Mouse (Mus musculus): Measurements from ENCODE around the gene Ccdc92b. TPM values are rescaled to one million over a fixed set of nuclear protein-coding genes. Genes with fewer than 3 reads are reported as not detected.
A peak's percentile ranks its signal among the peaks of the same experiment; 100 is the strongest.

The Ccdc92b gene
- polyA plus RNA-seq, 1 experiment from 2014 or later = 3.2 TPM

GRCm38 (mm10) chr11:74589401-74590238 is 29.8 kb upstream of the Ccdc92b start:
- WGBS = 3% methylated on average over 66 of the region's 66 CpGs
- peak; percentile 85 for ATAC-seq (ENCODE audit: low FRiP score)
- peak overlapping the region; percentile 63 for H3K27ac ChIP-seq
- peaks cover 63% of the 10 kb centered on the region for H3K27me3 ChIP-seq
- H3K4me1 ChIP-seq = peaks cover 7% of the 10 kb centered on the region; the same call in 1 of the 2 replicates
- H3K9me3 ChIP-seq (replicated peaks) = no peaks in the 10 kb centered on the region
- peak overlapping the region; percentile 48 for H3K4me3 ChIP-seq
- H3K9ac ChIP-seq = peak overlapping the region; percentile 68
- peak overlapping the region; percentile 68 for H3K4me2 ChIP-seq (replicated peaks)
- no peaks in the 10 kb centered on the region for H3K36me3 ChIP-seq

- H3K9me3 ChIP-seq (replicated peaks) = no peaks in the 10 kb centered on the region
- 1% methylated on average over 25 of the region's 25 CpGs for WGBS
- H3K4me2 ChIP-seq (replicated peaks) = peak overlapping the region; percentile 68
- peak overlapping the region; percentile 48 for H3K4me3 ChIP-seq
- no peaks in the 10 kb centered on the region for H3K36me3 ChIP-seq
- H3K9ac ChIP-seq = peak overlapping the region; percentile 68
- peak; percentile 56 for ATAC-seq (ENCODE audit: low FRiP score)
- peaks cover 7% of the 10 kb centered on the region; the same call in 1 of the 2 replicates for H3K4me1 ChIP-seq
- H3K27ac ChIP-seq = peak overlapping the region; percentile 63
- H3K27me3 ChIP-seq = peaks cover 63% of the 10 kb centered on the region
Observed at GRCm38 (mm10) chr11:74590239-74590596, 29.2 kb upstream of the Ccdc92b start.

- H3K4me3 ChIP-seq = peak overlapping the region; percentile 48
- no peak for ATAC-seq (ENCODE audit: low FRiP score)
- no peaks in the 10 kb centered on the region for H3K9me3 ChIP-seq (replicated peaks)
- peak overlapping the region; percentile 63; the same call in 1 of the 2 replicates for H3K27ac ChIP-seq
- WGBS = 33% methylated on average over 13 of the region's 13 CpGs
- H3K36me3 ChIP-seq = no peaks in the 10 kb centered on the region
- peak overlapping the region; percentile 68 for H3K4me2 ChIP-seq (replicated peaks)
- H3K4me1 ChIP-seq = peaks cover 7% of the 10 kb centered on the region; the same call in 1 of the 2 replicates
- peaks cover 63% of the 10 kb centered on the region for H3K27me3 ChIP-seq
- peak overlapping the region; percentile 68; the same call in 1 of the 2 replicates for H3K9ac ChIP-seq
Observed at GRCm38 (mm10) chr11:74590691-74591090, 28.7 kb upstream of the Ccdc92b start.

GRCm38 (mm10) chr11:74592246-74592645 is 27.2 kb upstream of the Ccdc92b start:
- Histone ChIP-seq H3K27ac (no peak overlapping the region), H3K4me2 (replicated peaks) (no peak overlapping the region), H3K4me1 (0 out of 2 replicates have a peak, but pooled peaks cover 5% of the 10 kb centered on the region), H3K9ac (no peak overlapping the region), H3K4me3 (no peak overlapping the region), H3K27me3 (peaks cover 54% of the 10 kb centered on the region), H3K36me3 (no peaks in the 10 kb centered on the region), H3K9me3 (replicated peaks) (no peaks in the 10 kb centered on the region)
- no peak for ATAC-seq (ENCODE audit: low FRiP score)
- 83% methylated on average over 3 of the region's 3 CpGs for WGBS

- Histone ChIP-seq H3K9me3 (replicated peaks) (0 out of 2 replicates have a peak, but pooled peaks cover 3% of the 10 kb centered on the region), H3K9ac (no peak overlapping the region), H3K4me3 (no peak overlapping the region), H3K27ac (no peak overlapping the region), H3K4me1 (no peaks in the 10 kb centered on the region), H3K36me3 (no peaks in the 10 kb centered on the region), H3K4me2 (replicated peaks) (no peak overlapping the region), H3K27me3 (peaks cover 6% of the 10 kb centered on the region; the same call in 1 of the 2 replicates)
- WGBS = 72% methylated on average over 4 of the region's 4 CpGs
- ATAC-seq (ENCODE audit: low FRiP score) = no peak
Observed at GRCm38 (mm10) chr11:74597283-74597989, 22.0 kb upstream of the Ccdc92b start.

- H3K4me3 ChIP-seq = no peak overlapping the region
- no peak for ATAC-seq (ENCODE audit: low FRiP score)
- H3K4me2 ChIP-seq (replicated peaks) = no peak overlapping the region
- H3K9me3 ChIP-seq (replicated peaks) = 0 out of 2 replicates have a peak, but pooled peaks cover 3% of the 10 kb centered on the region
- peaks cover 1% of the 10 kb centered on the region; the same call in 1 of the 2 replicates for H3K27me3 ChIP-seq
- H3K27ac ChIP-seq = no peak overlapping the region
- H3K9ac ChIP-seq = no peak overlapping the region
- H3K4me1 ChIP-seq = no peaks in the 10 kb centered on the region
- no peaks in the 10 kb centered on the region for H3K36me3 ChIP-seq
Observed at GRCm38 (mm10) chr11:74597990-74598337, 21.4 kb upstream of the Ccdc92b start.

GRCm38 (mm10) chr11:74602286-74602685 is 17.1 kb upstream of the Ccdc92b start:
- 0 out of 2 replicates have a peak, but pooled peaks cover 2% of the 10 kb centered on the region for H3K27me3 ChIP-seq
- no peak overlapping the region for H3K27ac ChIP-seq
- ATAC-seq (ENCODE audit: low FRiP score) = no peak
- H3K36me3 ChIP-seq = no peaks in the 10 kb centered on the region
- no peak overlapping the region for H3K4me3 ChIP-seq
- no peak overlapping the region for H3K9ac ChIP-seq
- no peak overlapping the region for H3K4me2 ChIP-seq (replicated peaks)
- WGBS = 85% methylated on average over 1 of the region's 1 CpGs
- H3K4me1 ChIP-seq = no peaks in the 10 kb centered on the region
- 0 out of 2 replicates have a peak, but pooled peaks cover 3% of the 10 kb centered on the region for H3K9me3 ChIP-seq (replicated peaks)

GRCm38 (mm10) chr11:74610068-74610467 is 9.3 kb upstream of the Ccdc92b start:
- WGBS = 24% methylated on average over 5 of the region's 5 CpGs
- H3K4me1 ChIP-seq = peaks cover 9% of the 10 kb centered on the region
- H3K4me2 ChIP-seq (replicated peaks) = peak overlapping the region; percentile 70; the same call in 1 of the 2 replicates
- H3K27me3 ChIP-seq = peaks cover 55% of the 10 kb centered on the region
- 0 out of 2 replicates have a peak overlapping the region, but pooled peaks have one; percentile 49 for H3K9ac ChIP-seq
- no peaks in the 10 kb centered on the region for H3K36me3 ChIP-seq
- H3K27ac ChIP-seq = no peak overlapping the region
- H3K9me3 ChIP-seq (replicated peaks) = no peaks in the 10 kb centered on the region
- H3K4me3 ChIP-seq = peak overlapping the region; percentile 39; the same call in 1 of the 2 replicates
- no peak for ATAC-seq (ENCODE audit: low FRiP score)

GRCm38 (mm10) chr11:74610545-74611176 is 8.7 kb upstream of the Ccdc92b start, which contains the start of gene Rap1gap2:
Rap1gap2 (minus strand) TSS chr11:74610915.
- Histone ChIP-seq H3K36me3 (no peaks in the 10 kb centered on the region), H3K27ac (no peak within 1 kb of the TSS), H3K9ac (peak within 1 kb of the TSS; percentile 49), H3K4me3 (peak within 1 kb of the TSS; percentile 39), H3K9me3 (replicated peaks) (no peaks in the 10 kb centered on the region), H3K27me3 (peaks cover 56% of the 10 kb centered on the region), H3K4me2 (replicated peaks) (peak within 1 kb of the TSS; percentile 70), H3K4me1 (peaks cover 9% of the 10 kb centered on the region)
- WGBS = 1% methylated on average over 50 of the region's 50 CpGs
- 0 out of 2 replicates have a peak, but pooled peaks have one; percentile 38 for ATAC-seq (ENCODE audit: low FRiP score)

GRCm38 (mm10) chr11:74611437-74611836 is 8.0 kb upstream of the Ccdc92b start:
- Histone ChIP-seq H3K27me3 (peaks cover 61% of the 10 kb centered on the region), H3K9me3 (replicated peaks) (no peaks in the 10 kb centered on the region), H3K4me3 (no peak overlapping the region), H3K4me1 (peaks cover 9% of the 10 kb centered on the region), H3K27ac (no peak overlapping the region), H3K9ac (no peak overlapping the region), H3K4me2 (replicated peaks) (no peak overlapping the region), H3K36me3 (no peaks in the 10 kb centered on the region)
- no peak for ATAC-seq (ENCODE audit: low FRiP score)
- WGBS = 19% methylated on average over 7 of the region's 7 CpGs

GRCm38 (mm10) chr11:74613428-74613827 is 6.0 kb upstream of the Ccdc92b start:
- H3K9ac ChIP-seq = no peak overlapping the region
- H3K4me3 ChIP-seq = no peak overlapping the region
- no peaks in the 10 kb centered on the region for H3K36me3 ChIP-seq
- H3K27ac ChIP-seq = no peak overlapping the region
- ATAC-seq (ENCODE audit: low FRiP score) = no peak
- H3K27me3 ChIP-seq = peaks cover 72% of the 10 kb centered on the region
- H3K9me3 ChIP-seq (replicated peaks) = no peaks in the 10 kb centered on the region
- 64% methylated on average over 4 of the region's 4 CpGs for WGBS
- peaks cover 9% of the 10 kb centered on the region for H3K4me1 ChIP-seq
- no peak overlapping the region for H3K4me2 ChIP-seq (replicated peaks)

- H3K27me3 ChIP-seq = peaks cover 66% of the 10 kb centered on the region
Observed at GRCm38 (mm10) chr11:74615571-74615970, 3.8 kb upstream of the Ccdc92b start.

More at GRCm38 (mm10) chr11:74615571-74615970, 3.8 kb upstream of the Ccdc92b start:
- no peak overlapping the region for H3K27ac ChIP-seq
- no peak overlapping the region for H3K9ac ChIP-seq
- H3K4me2 ChIP-seq (replicated peaks) = no peak overlapping the region
- H3K4me1 ChIP-seq = peaks cover 15% of the 10 kb centered on the region
- H3K36me3 ChIP-seq = no peaks in the 10 kb centered on the region
- ATAC-seq (ENCODE audit: low FRiP score) = no peak
- H3K4me3 ChIP-seq = no peak overlapping the region
- no peaks in the 10 kb centered on the region for H3K9me3 ChIP-seq (replicated peaks)
- 58% methylated on average over 5 of the region's 5 CpGs for WGBS

All from hindbrain, embryonic 12.5 days (tissue).